Mouse (Mus musculus) limb, embryonic 11.5 days (tissue): ENCODE measurements around the gene Tmem9. TPM values are rescaled to one million over a fixed set of nuclear protein-coding genes. Genes with fewer than 3 reads are reported as not detected.

Experiments
- ATAC-seq: fragments of 200-750 bp; cut with Nextera tagmentation; 2 replicates; pipeline ENCODE4 v1.8.0; 2017; ENCODE audit warnings: low read depth; ENCODE audit not compliant: insufficient number of reproducible peaks, low FRiP score, low TSS enrichment
- DNase-seq: peaks from one replicate; pipeline ENCODE4 v3.0.0-alpha.2; 2015; ENCODE audit warnings: low spot score
- H3K27ac ChIP-seq: fragments of 300-500 bp; sonication (generic); replicated peaks from 2 replicates; pipeline ENCODE4 v1.5.1; 2014; ENCODE audit warnings: low read depth, mild to moderate bottlenecking, low read length
- H3K27me3 ChIP-seq: fragments of 300-500 bp; sonication (generic); 2 replicates; pipeline ENCODE4 v1.6.1; 2014; ENCODE audit warnings: mild to moderate bottlenecking, low read length, mixed read lengths; ENCODE audit not compliant: control insufficient read depth, insufficient read depth
- H3K36me3 ChIP-seq: fragments of 300-500 bp; sonication (generic); 2 replicates; pipeline ENCODE4 v1.6.1; 2014; ENCODE audit warnings: mild to moderate bottlenecking, low read length, moderate library complexity, mixed read lengths; ENCODE audit not compliant: control insufficient read depth, insufficient read depth
- H3K4me1 ChIP-seq: fragments of 300-500 bp; sonication (generic); 2 replicates; pipeline ENCODE4 v1.6.1; 2014; ENCODE audit warnings: low read length, mixed read lengths; ENCODE audit not compliant: control insufficient read depth, insufficient read depth
- H3K4me2 ChIP-seq: fragments of 300-500 bp; sonication (generic); 2 replicates; pipeline ENCODE4 v1.6.1; 2014; ENCODE audit warnings: low read depth, mild to moderate bottlenecking, moderate library complexity; ENCODE audit not compliant: severe bottlenecking
- H3K4me3 ChIP-seq: fragments of 300-500 bp; sonication (generic); 2 replicates; pipeline ENCODE4 v1.5.1; 2014; ENCODE audit warnings: low read depth, low read length
- H3K9ac ChIP-seq: fragments of 300-500 bp; sonication (generic); 2 replicates; pipeline ENCODE4 v1.6.1; 2014; ENCODE audit warnings: mild to moderate bottlenecking, low read length
- H3K9me3 ChIP-seq: fragments of 300-500 bp; sonication (generic); 2 replicates; pipeline ENCODE4 v1.6.1; 2016; ENCODE audit warnings: low read length; ENCODE audit not compliant: control insufficient read depth
- WGBS: fragments of 180-500 bp; shearing (Covaris S2); extraction: QIAGEN DNeasy Blood & Tissue Kit; methylation state at CpG from one replicate; pipeline ENCODE4 v1.1.7; 2014; 5-methylcytosine and 5-hydroxymethylcytosine counted together
- polyA plus RNA-seq: library from polyadenylated mRNA; unstranded; fragments of >200 nt; fragmentation: Nextera tagmentation; extraction: Ambion mirVana; gene quantifications from 2 replicates; pipeline ENCODE4 v1.2.1, GENCODE M21; 2014

Tmem9 gene
- polyA plus RNA-seq, 1 experiment from 2014 or later: 99.8 TPM

DNA sequence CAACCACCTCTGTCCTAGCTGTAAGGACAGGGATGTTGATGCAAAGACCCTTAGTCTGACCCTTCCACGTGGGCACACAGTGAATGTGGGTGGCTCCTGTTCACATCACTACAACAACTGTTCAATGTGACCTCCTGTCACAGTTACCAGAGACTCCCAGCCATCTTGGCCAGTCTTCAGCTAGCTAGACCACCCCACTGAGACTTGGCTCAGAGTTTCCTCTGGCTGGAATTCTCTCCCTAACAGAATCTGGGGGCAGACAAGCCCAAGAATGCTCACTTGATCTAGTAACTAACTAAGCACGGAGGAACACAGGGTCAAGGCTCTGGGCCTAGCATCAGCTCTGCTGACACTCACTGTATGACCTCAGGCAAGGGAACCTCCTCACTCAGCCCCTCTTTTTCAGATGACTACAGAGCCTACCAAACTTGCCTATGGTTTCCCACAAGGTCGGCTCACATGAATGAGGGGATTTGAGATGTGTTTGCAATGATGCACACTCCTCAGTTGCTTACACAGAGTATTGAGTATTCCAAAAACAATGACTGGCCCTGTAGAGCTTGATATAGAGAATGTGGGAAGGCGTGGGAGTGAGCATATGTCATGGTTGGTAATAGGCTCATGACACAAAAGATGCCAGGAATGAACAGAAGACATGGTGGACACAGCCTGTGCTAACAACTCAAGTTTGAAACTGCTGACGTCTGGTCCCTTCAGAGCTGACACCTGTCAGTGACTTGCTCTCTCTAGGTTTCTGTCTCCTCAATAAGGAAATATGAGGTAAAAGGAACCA lies 31.0 kb downstream of the Tmem9 start:
- no peak for DNase-seq
- H3K9me3 ChIP-seq: no peaks in the 10 kb centered on the region
- H3K4me2 ChIP-seq: no peak overlapping the region
- no peak overlapping the region for H3K9ac ChIP-seq
- no peak overlapping the region for H3K4me3 ChIP-seq
- 81% methylated on average over 5 of the region's 5 CpGs for WGBS
- ATAC-seq: no peak
- peaks cover 12% of the 10 kb centered on the region for H3K36me3 ChIP-seq
- 0 out of 2 replicates have a peak, but pooled peaks cover 4% of the 10 kb centered on the region for H3K27me3 ChIP-seq
- H3K4me1 ChIP-seq: 0 out of 2 replicates have a peak, but pooled peaks cover 12% of the 10 kb centered on the region
- H3K27ac ChIP-seq: no peak overlapping the region

- DNase-seq (peak; percentile 36), ATAC-seq (no peak; the same call in 1 of the 2 replicates)
- Histone ChIP-seq H3K27me3 (0 out of 2 replicates have a peak, but pooled peaks cover 4% of the 10 kb centered on the region), H3K4me3 (no peak overlapping the region), H3K4me2 (peak overlapping the region; percentile 10; the same call in 1 of the 2 replicates), H3K36me3 (peaks cover 2% of the 10 kb centered on the region; the same call in 1 of the 2 replicates), H3K27ac (no peak overlapping the region), H3K9me3 (no peaks in the 10 kb centered on the region), H3K9ac (no peak overlapping the region), H3K4me1 (0 out of 2 replicates have a peak, but pooled peaks cover 12% of the 10 kb centered on the region)
- 10% methylated on average over 11 of the region's 11 CpGs for whole genome bisulfite sequencing
Measured at GRCm38 (mm10) chr1:136040452-136040851, 32.5 kb downstream of the Tmem9 start.

DNA sequence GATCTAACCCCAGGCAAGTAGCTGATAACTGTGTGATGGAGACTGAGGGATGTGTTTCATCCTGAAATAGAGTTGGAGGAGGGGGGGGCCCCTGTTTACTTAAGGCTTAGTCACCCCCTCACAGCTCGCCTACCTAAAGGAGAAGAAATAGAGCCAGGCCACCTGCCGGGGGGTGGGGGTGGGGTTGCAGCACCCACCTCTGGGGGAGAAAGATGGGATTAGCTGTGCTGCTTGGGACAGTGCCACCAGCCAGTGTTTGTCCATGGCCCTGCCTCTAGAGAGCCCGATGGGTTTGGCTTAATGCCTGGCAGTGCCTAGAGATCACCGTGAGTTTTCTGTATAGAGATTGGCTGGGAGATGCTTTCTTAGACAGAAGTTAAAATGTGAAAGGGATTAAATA lies 32.9 kb downstream of the Tmem9 start:
- Histone ChIP-seq H3K4me1 (0 out of 2 replicates have a peak, but pooled peaks cover 12% of the 10 kb centered on the region), H3K36me3 (peaks cover 1% of the 10 kb centered on the region; the same call in 1 of the 2 replicates), H3K4me3 (no peak overlapping the region), H3K27ac (no peak overlapping the region), H3K9me3 (no peaks in the 10 kb centered on the region), H3K27me3 (0 out of 2 replicates have a peak, but pooled peaks cover 4% of the 10 kb centered on the region), H3K9ac (no peak overlapping the region), H3K4me2 (peak overlapping the region; percentile 10; the same call in 1 of the 2 replicates)
- 39% methylated on average over 4 of the region's 4 CpGs for WGBS
- no peak for DNase-seq
- no peak for ATAC-seq

DNA sequence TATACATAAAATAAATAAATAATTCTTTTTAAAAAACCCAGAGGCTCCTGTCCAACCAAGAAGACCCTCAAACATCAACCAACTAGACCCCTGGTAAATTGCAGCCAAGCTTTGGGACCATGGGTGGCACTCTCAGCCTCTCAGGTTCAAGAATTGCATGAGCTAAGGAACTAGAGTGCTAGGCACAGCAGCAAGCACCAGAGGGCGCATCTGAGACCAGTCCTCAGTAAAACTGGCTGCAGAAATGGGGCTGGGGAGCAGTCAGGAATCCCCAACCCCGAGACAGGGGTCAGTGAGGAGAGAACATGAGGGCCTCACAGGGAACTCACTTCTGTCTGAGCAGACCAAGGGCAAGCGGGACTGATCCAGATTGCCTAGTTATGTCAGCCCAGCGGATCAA lies 37.8 kb downstream of the Tmem9 start:
- peak; percentile 77 for DNase-seq
- H3K4me2 ChIP-seq: no peak overlapping the region
- ATAC-seq: no peak
- H3K27ac ChIP-seq: no peak overlapping the region
- no peak overlapping the region for H3K9ac ChIP-seq
- H3K4me3 ChIP-seq: no peak overlapping the region
- peaks cover 18% of the 10 kb centered on the region for H3K27me3 ChIP-seq
- H3K36me3 ChIP-seq: no peaks in the 10 kb centered on the region
- WGBS: 17% methylated on average over 4 of the region's 4 CpGs
- H3K9me3 ChIP-seq: no peaks in the 10 kb centered on the region
- peaks cover 10% of the 10 kb centered on the region; the same call in 1 of the 2 replicates for H3K4me1 ChIP-seq

DNA sequence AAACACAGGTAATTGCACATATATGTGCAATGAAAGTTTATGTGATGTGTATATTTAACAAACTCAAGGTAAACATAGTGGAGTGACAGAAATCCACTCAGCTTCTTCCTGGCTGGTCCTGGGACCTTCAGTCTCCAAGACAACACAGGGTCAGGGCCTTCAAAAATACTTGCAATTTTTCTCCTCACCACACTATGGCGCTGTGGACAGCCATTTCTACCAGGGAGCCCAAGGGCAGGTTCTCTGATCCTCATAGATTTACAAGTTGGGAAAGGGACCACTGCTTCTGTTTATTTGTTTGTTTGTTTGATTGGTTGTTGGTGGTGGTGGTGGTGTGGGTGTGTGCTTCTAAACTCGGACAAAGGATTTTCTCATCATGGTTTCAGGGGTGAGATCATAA lies 39.5 kb downstream of the Tmem9 start:
- peak; percentile 48 for DNase-seq
- H3K4me3 ChIP-seq: no peak overlapping the region
- H3K27ac ChIP-seq: no peak overlapping the region
- H3K9ac ChIP-seq: no peak overlapping the region
- H3K4me2 ChIP-seq: no peak overlapping the region
- no peaks in the 10 kb centered on the region for H3K9me3 ChIP-seq
- WGBS: 4% methylated on average over 2 of the region's 2 CpGs
- no peaks in the 10 kb centered on the region for H3K36me3 ChIP-seq
- ATAC-seq: no peak
- H3K27me3 ChIP-seq: peaks cover 22% of the 10 kb centered on the region
- H3K4me1 ChIP-seq: peaks cover 8% of the 10 kb centered on the region; the same call in 1 of the 2 replicates

- DNase-seq: no peak
- Histone ChIP-seq H3K27ac (no peak overlapping the region), H3K9ac (no peak overlapping the region), H3K4me1 (peaks cover 8% of the 10 kb centered on the region; the same call in 1 of the 2 replicates), H3K4me3 (no peak overlapping the region), H3K36me3 (no peaks in the 10 kb centered on the region), H3K4me2 (no peak overlapping the region), H3K9me3 (no peaks in the 10 kb centered on the region), H3K27me3 (peaks cover 27% of the 10 kb centered on the region)
- no peak for ATAC-seq
- 76% methylated on average over 9 of the region's 9 CpGs for WGBS
Measured at GRCm38 (mm10) chr1:136047894-136048293, 39.9 kb downstream of the Tmem9 start.

- peak within 1 kb of the TSS; percentile 27 for H3K4me3 ChIP-seq
- WGBS: 20% methylated on average over 29 of the region's 29 CpGs
- no peaks in the 10 kb centered on the region for H3K36me3 ChIP-seq
- H3K9me3 ChIP-seq: no peaks in the 10 kb centered on the region
- no peak within 1 kb of the TSS for H3K27ac ChIP-seq
- H3K4me1 ChIP-seq: peaks cover 8% of the 10 kb centered on the region; the same call in 1 of the 2 replicates
- DNase-seq: peak; percentile 44
- peak within 1 kb of the TSS; percentile 50 for H3K4me2 ChIP-seq
- no peak for ATAC-seq
- H3K27me3 ChIP-seq: peaks cover 27% of the 10 kb centered on the region
- H3K9ac ChIP-seq: peak within 1 kb of the TSS; percentile 22; the same call in 1 of the 2 replicates
Measured at GRCm38 (mm10) chr1:136050312-136051012, 42.5 kb downstream of the Tmem9 start, which contains the start of gene Ascl5. Ascl5 (plus strand) TSS chr1:136050804.

DNA sequence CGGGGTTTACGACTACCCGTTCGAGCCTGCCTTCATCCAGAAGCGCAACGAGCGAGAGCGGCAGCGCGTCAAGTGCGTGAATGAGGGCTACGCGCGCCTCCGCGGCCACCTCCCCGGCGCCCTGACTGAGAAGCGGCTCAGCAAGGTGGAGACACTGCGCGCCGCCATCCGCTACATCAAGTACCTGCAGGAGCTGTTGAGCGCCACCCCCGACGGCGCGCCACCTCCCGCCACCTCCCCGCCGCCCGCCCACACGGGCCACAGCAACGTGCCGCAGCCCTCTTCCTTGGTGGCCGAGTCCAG lies 43.0 kb downstream of the Tmem9 start:
- Histone ChIP-seq H3K4me3 (peak overlapping the region; percentile 27), H3K9me3 (no peaks in the 10 kb centered on the region), H3K9ac (peak overlapping the region; percentile 22; the same call in 1 of the 2 replicates), H3K36me3 (no peaks in the 10 kb centered on the region), H3K27me3 (peaks cover 27% of the 10 kb centered on the region), H3K27ac (no peak overlapping the region), H3K4me1 (peaks cover 8% of the 10 kb centered on the region; the same call in 1 of the 2 replicates), H3K4me2 (peak overlapping the region; percentile 50)
- ATAC-seq (peak; percentile 36; the same call in 1 of the 2 replicates), DNase-seq (peak; percentile 43)
- under 1% methylated on average over 36 of the region's 36 CpGs for WGBS
